Mouse (Mus musculus): ENCODE results near the gene Ezh1. TPM values are rescaled to one million over a fixed set of nuclear protein-coding genes. Genes with fewer than 3 reads are reported as not detected.
A peak's percentile ranks its signal among the peaks of the same experiment; 100 is the strongest.

Ezh1 gene
- polyA plus RNA-seq, 1 experiment from 2014 or later, result 10.2 TPM

GRCm38 (mm10) chr11:101235429-101235828 lies 9.2 kb upstream of the Ezh1 start:
- no peaks in the 10 kb centered on the region for H3K36me3 ChIP-seq (ENCODE audit: control insufficient read depth, insufficient read depth, low read length)
- H3K9me3 ChIP-seq (replicated peaks; ENCODE audit: control insufficient read depth, low read length), result no peaks in the 10 kb centered on the region
- no peak overlapping the region for H3K9ac ChIP-seq (ENCODE audit: low read depth, low read length)
- no peak overlapping the region for H3K4me3 ChIP-seq (ENCODE audit: low read depth, low read length)
- H3K4me2 ChIP-seq, result no peak overlapping the region
- H3K27ac ChIP-seq (ENCODE audit: low read depth, low read length), result no peak overlapping the region
- no peaks in the 10 kb centered on the region for H3K27me3 ChIP-seq (ENCODE audit: control insufficient read depth, insufficient read depth, low read length)
- ATAC-seq (replicated peaks; ENCODE audit: insufficient number of reproducible peaks, low FRiP score, low TSS enrichment), result no peak
- H3K4me1 ChIP-seq (ENCODE audit: control insufficient read depth, insufficient read depth, low read length), result peaks cover 8% of the 10 kb centered on the region

GRCm38 (mm10) chr11:101234124-101234523 lies 7.9 kb upstream of the Ezh1 start:
- Histone ChIP-seq H3K4me2 (no peak overlapping the region), H3K9ac (ENCODE audit: low read depth, low read length) (no peak overlapping the region), H3K36me3 (ENCODE audit: control insufficient read depth, insufficient read depth, low read length) (no peaks in the 10 kb centered on the region), H3K27me3 (ENCODE audit: control insufficient read depth, insufficient read depth, low read length) (0 out of 2 replicates have a peak, but pooled peaks cover 4% of the 10 kb centered on the region), H3K9me3 (replicated peaks; ENCODE audit: control insufficient read depth, low read length) (no peaks in the 10 kb centered on the region), H3K27ac (ENCODE audit: low read depth, low read length) (no peak overlapping the region), H3K4me1 (ENCODE audit: control insufficient read depth, insufficient read depth, low read length) (peaks cover 8% of the 10 kb centered on the region), H3K4me3 (ENCODE audit: low read depth, low read length) (no peak overlapping the region)
- ATAC-seq (replicated peaks; ENCODE audit: insufficient number of reproducible peaks, low FRiP score, low TSS enrichment), result no peak

- no peak overlapping the region for H3K9ac ChIP-seq (ENCODE audit: low read depth, low read length)
- 0 out of 2 replicates have a peak, but pooled peaks cover 4% of the 10 kb centered on the region for H3K27me3 ChIP-seq (ENCODE audit: control insufficient read depth, insufficient read depth, low read length)
- H3K27ac ChIP-seq (ENCODE audit: low read depth, low read length), result no peak overlapping the region
- no peaks in the 10 kb centered on the region for H3K36me3 ChIP-seq (ENCODE audit: control insufficient read depth, insufficient read depth, low read length)
- no peaks in the 10 kb centered on the region for H3K9me3 ChIP-seq (replicated peaks; ENCODE audit: control insufficient read depth, low read length)
- H3K4me1 ChIP-seq (ENCODE audit: control insufficient read depth, insufficient read depth, low read length), result peaks cover 8% of the 10 kb centered on the region
- no peak for ATAC-seq (replicated peaks; ENCODE audit: insufficient number of reproducible peaks, low FRiP score, low TSS enrichment)
- WGBS (ENCODE audit: insufficient replicate concordance), result 71% methylated on average over 1 of the region's 1 CpGs
- H3K4me3 ChIP-seq (ENCODE audit: low read depth, low read length), result no peak overlapping the region
- H3K4me2 ChIP-seq, result no peak overlapping the region
These were observed 7.0 kb upstream of the Ezh1 start for GRCm38 (mm10) chr11:101233240-101233639.

GRCm38 (mm10) chr11:101232010-101232839 lies 6.0 kb upstream of the Ezh1 start:
- H3K9ac ChIP-seq (ENCODE audit: low read depth, low read length), result peak overlapping the region; percentile 16; the same call in 1 of the 2 replicates
- H3K27me3 ChIP-seq (ENCODE audit: control insufficient read depth, insufficient read depth, low read length), result 0 out of 2 replicates have a peak, but pooled peaks cover 4% of the 10 kb centered on the region
- no peaks in the 10 kb centered on the region for H3K9me3 ChIP-seq (replicated peaks; ENCODE audit: control insufficient read depth, low read length)
- peak overlapping the region; percentile 53 for H3K4me2 ChIP-seq
- WGBS (ENCODE audit: insufficient replicate concordance), result 37% methylated on average over 6 of the region's 6 CpGs
- H3K4me1 ChIP-seq (ENCODE audit: control insufficient read depth, insufficient read depth, low read length), result peaks cover 8% of the 10 kb centered on the region
- no peak overlapping the region for H3K4me3 ChIP-seq (ENCODE audit: low read depth, low read length)
- H3K36me3 ChIP-seq (ENCODE audit: control insufficient read depth, insufficient read depth, low read length), result no peaks in the 10 kb centered on the region
- H3K27ac ChIP-seq (ENCODE audit: low read depth, low read length), result peak overlapping the region; percentile 92
- peak; percentile 81 for ATAC-seq (replicated peaks; ENCODE audit: insufficient number of reproducible peaks, low FRiP score, low TSS enrichment)

GRCm38 (mm10) chr11:101230991-101231871 lies 5.0 kb upstream of the Ezh1 start:
- H3K27me3 ChIP-seq (ENCODE audit: control insufficient read depth, insufficient read depth, low read length), result 0 out of 2 replicates have a peak, but pooled peaks cover 4% of the 10 kb centered on the region
- H3K4me1 ChIP-seq (ENCODE audit: control insufficient read depth, insufficient read depth, low read length), result peaks cover 8% of the 10 kb centered on the region
- peak overlapping the region; percentile 53 for H3K4me2 ChIP-seq
- 0 out of 2 replicates have a peak overlapping the region, but pooled peaks have one; percentile 8 for H3K4me3 ChIP-seq (ENCODE audit: low read depth, low read length)
- 9% methylated on average over 18 of the region's 18 CpGs for WGBS (ENCODE audit: insufficient replicate concordance)
- H3K9me3 ChIP-seq (replicated peaks; ENCODE audit: control insufficient read depth, low read length), result no peaks in the 10 kb centered on the region
- H3K9ac ChIP-seq (ENCODE audit: low read depth, low read length), result peak overlapping the region; percentile 16
- H3K36me3 ChIP-seq (ENCODE audit: control insufficient read depth, insufficient read depth, low read length), result no peaks in the 10 kb centered on the region
- 0 out of 2 replicates have a peak, but pooled peaks have one; percentile 27 for ATAC-seq (replicated peaks; ENCODE audit: insufficient number of reproducible peaks, low FRiP score, low TSS enrichment)
- H3K27ac ChIP-seq (ENCODE audit: low read depth, low read length), result peak overlapping the region; percentile 92

- 0 out of 2 replicates have a peak, but pooled peaks cover 4% of the 10 kb centered on the region for H3K27me3 ChIP-seq (ENCODE audit: control insufficient read depth, insufficient read depth, low read length)
- H3K9me3 ChIP-seq (replicated peaks; ENCODE audit: control insufficient read depth, low read length), result no peaks in the 10 kb centered on the region
- no peaks in the 10 kb centered on the region for H3K36me3 ChIP-seq (ENCODE audit: control insufficient read depth, insufficient read depth, low read length)
- no peak overlapping the region for H3K4me3 ChIP-seq (ENCODE audit: low read depth, low read length)
- peak overlapping the region; percentile 92 for H3K27ac ChIP-seq (ENCODE audit: low read depth, low read length)
- peak overlapping the region; percentile 53; the same call in 1 of the 2 replicates for H3K4me2 ChIP-seq
- 23% methylated on average over 5 of the region's 5 CpGs for WGBS (ENCODE audit: insufficient replicate concordance)
- H3K9ac ChIP-seq (ENCODE audit: low read depth, low read length), result no peak overlapping the region
- ATAC-seq (replicated peaks; ENCODE audit: insufficient number of reproducible peaks, low FRiP score, low TSS enrichment), result no peak
- peaks cover 8% of the 10 kb centered on the region for H3K4me1 ChIP-seq (ENCODE audit: control insufficient read depth, insufficient read depth, low read length)
These were observed 4.3 kb upstream of the Ezh1 start for GRCm38 (mm10) chr11:101230526-101230925.

- peak overlapping the region; percentile 92 for H3K27ac ChIP-seq (ENCODE audit: low read depth, low read length)
- no peaks in the 10 kb centered on the region for H3K36me3 ChIP-seq (ENCODE audit: control insufficient read depth, insufficient read depth, low read length)
- H3K9ac ChIP-seq (ENCODE audit: low read depth, low read length), result no peak overlapping the region
- H3K4me3 ChIP-seq (ENCODE audit: low read depth, low read length), result no peak overlapping the region
- 46% methylated on average over 2 of the region's 2 CpGs for WGBS (ENCODE audit: insufficient replicate concordance)
- no peak overlapping the region for H3K4me2 ChIP-seq
- H3K9me3 ChIP-seq (replicated peaks; ENCODE audit: control insufficient read depth, low read length), result no peaks in the 10 kb centered on the region
- H3K4me1 ChIP-seq (ENCODE audit: control insufficient read depth, insufficient read depth, low read length), result peaks cover 10% of the 10 kb centered on the region
- 0 out of 2 replicates have a peak, but pooled peaks cover 4% of the 10 kb centered on the region for H3K27me3 ChIP-seq (ENCODE audit: control insufficient read depth, insufficient read depth, low read length)
- ATAC-seq (replicated peaks; ENCODE audit: insufficient number of reproducible peaks, low FRiP score, low TSS enrichment), result no peak
These were observed 3.8 kb upstream of the Ezh1 start for GRCm38 (mm10) chr11:101230061-101230511.

- Histone ChIP-seq H3K9me3 (replicated peaks; ENCODE audit: control insufficient read depth, low read length) (no peaks in the 10 kb centered on the region), H3K4me3 (ENCODE audit: low read depth, low read length) (no peak overlapping the region), H3K4me2 (no peak overlapping the region), H3K36me3 (ENCODE audit: control insufficient read depth, insufficient read depth, low read length) (no peaks in the 10 kb centered on the region), H3K9ac (ENCODE audit: low read depth, low read length) (no peak overlapping the region), H3K27ac (ENCODE audit: low read depth, low read length) (peak overlapping the region; percentile 92; the same call in 1 of the 2 replicates), H3K4me1 (ENCODE audit: control insufficient read depth, insufficient read depth, low read length) (peaks cover 10% of the 10 kb centered on the region), H3K27me3 (ENCODE audit: control insufficient read depth, insufficient read depth, low read length) (0 out of 2 replicates have a peak, but pooled peaks cover 4% of the 10 kb centered on the region)
- WGBS (ENCODE audit: insufficient replicate concordance), result 20% methylated on average over 8 of the region's 8 CpGs
- ATAC-seq (replicated peaks; ENCODE audit: insufficient number of reproducible peaks, low FRiP score, low TSS enrichment), result no peak
These were observed 3.2 kb upstream of the Ezh1 start for GRCm38 (mm10) chr11:101229361-101229900.

All from heart, embryonic 11.5 days (tissue).